Mouse (Mus musculus) hindbrain, embryonic 12.5 days (tissue): Measurements from ENCODE around the gene Wdr1. TPM values are rescaled to one million over a fixed set of nuclear protein-coding genes. Genes with fewer than 3 reads are reported as not detected.
"Not testable (repeated sequence)": the region's sequence is repeated elsewhere in the genome, so short reads cannot be mapped to it uniquely, and the experiment has no call there.

ENCODE experiments used
- ATAC-seq: fragments of 200-750 bp; cut with Nextera tagmentation; 2 replicates; pipeline ENCODE4 v1.8.0; 2017; ENCODE audit warnings: moderate TSS enrichment; ENCODE audit not compliant: low FRiP score
- H3K27ac ChIP-seq: fragments of 300-500 bp; sonication (generic); 2 replicates; pipeline ENCODE4 v1.5.1; 2016; ENCODE audit warnings: mild to moderate bottlenecking
- H3K27me3 ChIP-seq: fragments of 300-500 bp; sonication (generic); 2 replicates; pipeline ENCODE4 v1.6.1; 2016; ENCODE audit warnings: mild to moderate bottlenecking
- H3K36me3 ChIP-seq: fragments of 300-500 bp; sonication (generic); 2 replicates; pipeline ENCODE4 v1.6.1; 2016; ENCODE audit warnings: mild to moderate bottlenecking
- H3K4me1 ChIP-seq: fragments of 300-500 bp; sonication (generic); 2 replicates; pipeline ENCODE4 v1.6.1; 2016
- H3K4me2 ChIP-seq: fragments of 300-500 bp; sonication (generic); replicated peaks from 2 replicates; pipeline ENCODE4 v1.6.1; 2016; ENCODE audit warnings: mild to moderate bottlenecking
- H3K4me3 ChIP-seq: fragments of 300-500 bp; sonication (generic); 2 replicates; pipeline ENCODE4 v1.5.1; 2016; ENCODE audit warnings: mild to moderate bottlenecking
- H3K9ac ChIP-seq: fragments of 300-500 bp; sonication (generic); 2 replicates; pipeline ENCODE4 v1.6.1; 2016; ENCODE audit warnings: mild to moderate bottlenecking, moderate library complexity
- H3K9me3 ChIP-seq: fragments of 300-500 bp; sonication (generic); replicated peaks from 2 replicates; pipeline ENCODE4 v1.6.1; 2016; ENCODE audit warnings: mild to moderate bottlenecking
- WGBS: fragments of 180-500 bp; shearing (Covaris S2); methylation state at CpG from one replicate; pipeline ENCODE4 v1.1.7; 2016; 5-methylcytosine and 5-hydroxymethylcytosine counted together
- polyA plus RNA-seq: library from polyadenylated mRNA; unstranded; fragments of >200 nt; fragmentation: Nextera tagmentation; extraction: Ambion mirVana; gene quantifications from 2 replicates; pipeline ENCODE4 v1.2.1, GENCODE M21; 2016

Gene Wdr1
- polyA plus RNA-seq = 160 and 167 TPM in 2 replicates

- Histone ChIP-seq H3K4me1 (peaks cover 30% of the 10 kb centered on the region), H3K4me2 (peak within 1 kb of the TSS; percentile 69), H3K36me3 (peaks cover 13% of the 10 kb centered on the region; the same call in 1 of the 2 replicates), H3K9me3 (no peaks in the 10 kb centered on the region), H3K27me3 (no peaks in the 10 kb centered on the region), H3K27ac (peak within 1 kb of the TSS; percentile 89), H3K4me3 (peak within 1 kb of the TSS; percentile 96), H3K9ac (peak within 1 kb of the TSS; percentile 95)
- WGBS = 81% methylated on average over 2 of the region's 2 CpGs
- ATAC-seq = no peak
Observed at GRCm38 (mm10) chr5:38563121-38563520, at the start of gene Wdr1. TSS of gene Wdr1 (minus strand) at chr5:38563221.

GRCm38 (mm10) chr5:38611118-38611517 is 48.1 kb upstream of the Wdr1 start:
- Histone ChIP-seq H3K9me3 (no peaks in the 10 kb centered on the region), H3K27me3 (no peaks in the 10 kb centered on the region), H3K4me2 (no peak overlapping the region), H3K4me1 (no peaks in the 10 kb centered on the region), H3K4me3 (no peak overlapping the region), H3K9ac (no peak overlapping the region), H3K36me3 (no peaks in the 10 kb centered on the region), H3K27ac (no peak overlapping the region)
- 90% methylated on average over 3 of the region's 3 CpGs for WGBS
- no peak for ATAC-seq

GRCm38 (mm10) chr5:38608219-38608618 is 45.2 kb upstream of the Wdr1 start:
- H3K27ac ChIP-seq, H3K9me3 ChIP-seq, H3K4me1 ChIP-seq, H3K36me3 ChIP-seq, H3K9ac ChIP-seq, H3K27me3 ChIP-seq, H3K4me3 ChIP-seq, ATAC-seq, H3K4me2 ChIP-seq: not testable (repeated sequence)
- 81% methylated on average over 4 of the region's 4 CpGs for WGBS

DNA sequence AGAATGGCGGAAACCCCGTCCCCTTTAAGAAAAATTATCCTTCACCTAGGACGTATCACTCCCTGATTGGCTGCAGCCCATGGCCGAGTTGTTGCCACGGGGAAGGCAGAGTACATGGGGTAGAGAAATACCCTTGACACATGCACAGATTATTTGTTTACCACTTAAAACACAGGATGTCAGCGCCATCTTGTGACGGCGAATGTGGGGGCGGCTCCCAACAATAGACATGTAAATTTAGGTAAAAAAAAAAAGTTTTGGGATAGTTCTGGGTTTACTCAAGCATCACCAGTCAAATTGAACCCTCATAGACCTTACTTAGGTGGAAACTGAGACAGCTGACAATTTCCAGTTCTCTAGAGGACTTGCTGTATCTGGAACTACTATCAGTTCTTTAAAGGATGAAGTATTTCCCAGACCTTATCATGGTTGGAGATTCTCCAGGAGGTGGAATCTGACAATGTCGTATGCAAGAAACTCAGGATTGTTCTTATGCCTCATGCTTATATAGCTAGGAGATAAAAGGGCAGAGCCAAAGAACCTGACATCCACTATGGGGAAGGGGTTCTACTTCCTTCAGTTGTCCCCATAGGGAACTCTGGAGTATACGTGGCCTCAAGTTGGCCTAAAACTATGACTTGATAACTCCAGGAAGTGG is 35.8 kb upstream of the Wdr1 start:
- peak overlapping the region; percentile 31 for H3K4me3 ChIP-seq

GRCm38 (mm10) chr5:38588924-38589323 is 25.9 kb upstream of the Wdr1 start:
- H3K4me1 ChIP-seq = no peaks in the 10 kb centered on the region
- no peaks in the 10 kb centered on the region for H3K36me3 ChIP-seq
- H3K9me3 ChIP-seq = no peaks in the 10 kb centered on the region
- H3K27me3 ChIP-seq = no peaks in the 10 kb centered on the region
- no peak for ATAC-seq
- no peak overlapping the region for H3K4me3 ChIP-seq
- no peak overlapping the region for H3K4me2 ChIP-seq
- H3K27ac ChIP-seq = no peak overlapping the region
- H3K9ac ChIP-seq = no peak overlapping the region
- WGBS = 81% methylated on average over 9 of the region's 9 CpGs

More for the DNA sequence above, 35.8 kb upstream of the Wdr1 start:
- Histone ChIP-seq H3K9ac (no peak overlapping the region), H3K36me3 (no peaks in the 10 kb centered on the region), H3K4me1 (no peaks in the 10 kb centered on the region), H3K27ac (no peak overlapping the region), H3K27me3 (no peaks in the 10 kb centered on the region), H3K4me2 (peak overlapping the region; percentile 46), H3K9me3 (no peaks in the 10 kb centered on the region)
- ATAC-seq = 0 out of 2 replicates have a peak, but pooled peaks have one; percentile 46
- WGBS = 60% methylated on average over 11 of the region's 11 CpGs

DNA sequence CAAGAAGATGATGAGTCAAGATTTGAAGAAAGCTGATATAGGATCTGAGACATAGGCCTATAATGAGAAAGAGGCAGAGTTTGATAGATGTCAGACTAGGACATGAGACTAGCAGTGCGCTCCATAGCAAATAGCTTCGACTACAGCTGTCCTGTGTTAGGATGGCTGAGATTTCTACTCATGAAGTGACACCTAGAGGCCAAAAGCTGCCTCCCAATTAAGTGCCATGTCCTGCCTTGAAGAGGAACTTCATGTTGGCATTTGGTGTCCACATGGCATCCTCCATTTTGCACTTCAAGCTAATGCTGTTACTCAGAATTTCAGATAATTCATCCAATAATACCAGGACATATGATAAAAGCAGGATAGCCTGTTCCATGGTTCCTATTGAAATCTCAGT is 22.4 kb upstream of the Wdr1 start:
- Histone ChIP-seq H3K36me3 (no peaks in the 10 kb centered on the region), H3K27ac (no peak overlapping the region), H3K9me3 (no peaks in the 10 kb centered on the region), H3K4me3 (no peak overlapping the region), H3K9ac (no peak overlapping the region), H3K4me2 (no peak overlapping the region), H3K4me1 (no peaks in the 10 kb centered on the region), H3K27me3 (no peaks in the 10 kb centered on the region)
- 89% methylated on average over 2 of the region's 2 CpGs for WGBS
- no peak for ATAC-seq

- H3K9ac ChIP-seq = no peak overlapping the region
- no peak overlapping the region for H3K4me2 ChIP-seq
- H3K4me3 ChIP-seq = no peak overlapping the region
- ATAC-seq = no peak
- no peak overlapping the region for H3K27ac ChIP-seq
- H3K36me3 ChIP-seq = no peaks in the 10 kb centered on the region
- 92% methylated on average over 4 of the region's 4 CpGs for WGBS
- no peaks in the 10 kb centered on the region for H3K27me3 ChIP-seq
- H3K4me1 ChIP-seq = no peaks in the 10 kb centered on the region
- H3K9me3 ChIP-seq = no peaks in the 10 kb centered on the region
Observed at GRCm38 (mm10) chr5:38583026-38583425, 20.0 kb upstream of the Wdr1 start.

GRCm38 (mm10) chr5:38580703-38581102 is 17.7 kb upstream of the Wdr1 start:
- no peak overlapping the region for H3K9ac ChIP-seq
- H3K4me1 ChIP-seq = no peaks in the 10 kb centered on the region
- 34% methylated on average over 6 of the region's 6 CpGs for WGBS
- H3K36me3 ChIP-seq = no peaks in the 10 kb centered on the region
- no peak overlapping the region for H3K4me3 ChIP-seq
- no peaks in the 10 kb centered on the region for H3K27me3 ChIP-seq
- H3K9me3 ChIP-seq = no peaks in the 10 kb centered on the region
- peak; percentile 61 for ATAC-seq
- H3K4me2 ChIP-seq = no peak overlapping the region
- H3K27ac ChIP-seq = no peak overlapping the region

- H3K4me3 ChIP-seq = no peak overlapping the region
- no peaks in the 10 kb centered on the region for H3K9me3 ChIP-seq
- no peak overlapping the region for H3K27ac ChIP-seq
- H3K4me2 ChIP-seq = no peak overlapping the region
- H3K4me1 ChIP-seq = no peaks in the 10 kb centered on the region
- H3K27me3 ChIP-seq = no peaks in the 10 kb centered on the region
- no peaks in the 10 kb centered on the region for H3K36me3 ChIP-seq
- H3K9ac ChIP-seq = no peak overlapping the region
- ATAC-seq = no peak
- 59% methylated on average over 2 of the region's 2 CpGs for WGBS
Observed at GRCm38 (mm10) chr5:38570876-38571275, 7.9 kb upstream of the Wdr1 start.

DNA sequence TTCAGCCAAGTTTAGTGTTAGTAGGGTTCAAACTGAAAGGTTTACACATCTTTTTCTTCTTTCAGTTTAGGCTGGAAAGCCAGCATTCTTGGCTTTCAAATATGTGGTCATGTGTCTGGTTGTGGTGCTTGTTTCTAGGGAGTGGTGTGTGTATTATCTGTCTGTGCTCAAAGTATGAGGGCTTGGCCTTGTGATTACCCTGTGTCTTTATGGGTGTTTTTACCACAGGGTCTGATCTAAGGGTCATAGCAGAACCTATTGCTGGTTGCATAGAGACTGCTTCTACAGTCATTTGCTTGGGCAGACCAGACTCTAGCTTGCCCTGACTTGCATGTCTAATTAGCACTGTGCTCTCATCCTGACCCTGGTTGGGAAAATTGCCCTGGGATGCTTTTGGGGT is 5.6 kb upstream of the Wdr1 start:
- H3K4me1 ChIP-seq = no peaks in the 10 kb centered on the region
- ATAC-seq = no peak

GRCm38 (mm10) chr5:38564831-38565230 is 1.8 kb upstream of the Wdr1 start:
- Histone ChIP-seq H3K27ac (no peak overlapping the region), H3K27me3 (no peaks in the 10 kb centered on the region), H3K4me1 (peaks cover 19% of the 10 kb centered on the region), H3K4me3 (no peak overlapping the region), H3K4me2 (no peak overlapping the region), H3K9ac (no peak overlapping the region), H3K9me3 (no peaks in the 10 kb centered on the region), H3K36me3 (no peaks in the 10 kb centered on the region)
- ATAC-seq = no peak
- WGBS = 80% methylated on average over 6 of the region's 6 CpGs

More for the DNA sequence above, 5.6 kb upstream of the Wdr1 start:
- no peak overlapping the region for H3K9ac ChIP-seq
- H3K9me3 ChIP-seq = no peaks in the 10 kb centered on the region
- H3K27ac ChIP-seq = no peak overlapping the region
- no peak overlapping the region for H3K4me2 ChIP-seq
- H3K36me3 ChIP-seq = no peaks in the 10 kb centered on the region
- H3K4me3 ChIP-seq = no peak overlapping the region
- H3K27me3 ChIP-seq = no peaks in the 10 kb centered on the region

- peak overlapping the region; percentile 92 for H3K4me2 ChIP-seq
- peaks cover 22% of the 10 kb centered on the region for H3K36me3 ChIP-seq
- H3K9me3 ChIP-seq = no peaks in the 10 kb centered on the region
- 1% methylated on average over 59 of the region's 79 CpGs for WGBS
- peaks cover 30% of the 10 kb centered on the region for H3K4me1 ChIP-seq
- peak overlapping the region; percentile 95 for H3K9ac ChIP-seq
- peak overlapping the region; percentile 89 for H3K27ac ChIP-seq
- ATAC-seq = peak; percentile 97
- peak overlapping the region; percentile 96 for H3K4me3 ChIP-seq
- H3K27me3 ChIP-seq = no peaks in the 10 kb centered on the region
Observed at GRCm38 (mm10) chr5:38561426-38562024, 1.5 kb downstream of the Wdr1 start.
